Mouse (Mus musculus): ENCODE measurements around the gene Cep83. TPM values are rescaled to one million over a fixed set of nuclear protein-coding genes. Genes with fewer than 3 reads are reported as not detected.

Cep83 gene
- polyA plus RNA-seq, 1 experiment from 2014 or later, result 17.3 TPM

- in situ Hi-C loops (cut with MboI; ENCODE audit: low pct_unique_long_range_greater_than_20kb), result no loop called here
- no peak for TF ChIP-seq CTCF (IDR thresholded peaks at IDR 0.05)
- POLR2A ChIA-PET, result interaction anchor here (0.6 kb wide), 1 partner anchor 27 kb away, joined by 4 read pairs; no protein-coding TSS in a partner anchor
- CTCF ChIA-PET, result no interaction called here
- no peaks in the 10 kb centered on the region for H3K27me3 ChIP-seq
- DNase-seq (ENCODE audit: low read depth, low spot score) (no peak), ATAC-seq (no peak)
These were observed 89.1 kb downstream of the Cep83 start for GRCm38 (mm10) chr10:94777576-94777975.

- DNase-seq (ENCODE audit: low read depth, low spot score) (no peak), ATAC-seq (no peak)
- no peaks in the 10 kb centered on the region for H3K27me3 ChIP-seq
- CTCF ChIA-PET, result no interaction called here
- in situ Hi-C loops (cut with MboI; ENCODE audit: low pct_unique_long_range_greater_than_20kb), result no loop called here
- no peak for TF ChIP-seq CTCF (IDR thresholded peaks at IDR 0.05)
- POLR2A ChIA-PET, result no interaction called here
These were observed 90.9 kb downstream of the Cep83 start for GRCm38 (mm10) chr10:94779319-94779718.

GRCm38 (mm10) chr10:94780618-94781262 is 92.3 kb downstream of the Cep83 start:
- in situ Hi-C loops (cut with MboI; ENCODE audit: low pct_unique_long_range_greater_than_20kb), result no loop called here
- no peaks in the 10 kb centered on the region for H3K27me3 ChIP-seq
- ChIA-PET CTCF (interaction anchor here (1.1 kb wide), 1 partner anchor 9 kb away, joined by 3 read pairs; no protein-coding TSS in a partner anchor), POLR2A (interaction anchor here (0.7 kb wide), 1 partner anchor 137 kb away, joined by 3 read pairs; no protein-coding TSS in a partner anchor)
- no peak for TF ChIP-seq CTCF (IDR thresholded peaks at IDR 0.05)
- ATAC-seq, result no peak
- DNase-seq (ENCODE audit: low read depth, low spot score), result no peak

GRCm38 (mm10) chr10:94789205-94789604 is 100.8 kb downstream of the Cep83 start:
- no peak for ATAC-seq
- TF ChIP-seq CTCF (IDR thresholded peaks at IDR 0.05), result no peak
- POLR2A ChIA-PET, result no interaction called here
- peak; percentile 15 for DNase-seq (ENCODE audit: low read depth, low spot score)
- in situ Hi-C loops (cut with MboI; ENCODE audit: low pct_unique_long_range_greater_than_20kb), result no loop called here
- no peaks in the 10 kb centered on the region for H3K27me3 ChIP-seq
- CTCF ChIA-PET, result interaction anchor here (0.9 to 1.5 kb wide), 2 partner anchors 15 to 19 kb away, joined by 3 to 5 read pairs; no protein-coding TSS in a partner anchor

GRCm38 (mm10) chr10:94793914-94794313 is 105.5 kb downstream of the Cep83 start:
- in situ Hi-C loops (cut with MboI; ENCODE audit: low pct_unique_long_range_greater_than_20kb), result no loop called here

GRCm38 (mm10) chr10:94794666-94795244 is 106.3 kb downstream of the Cep83 start:
- no peaks in the 10 kb centered on the region for H3K27me3 ChIP-seq
- CTCF ChIA-PET, result no interaction called here
- POLR2A ChIA-PET, result no interaction called here

More at GRCm38 (mm10) chr10:94793914-94794313, 105.5 kb downstream of the Cep83 start:
- no peaks in the 10 kb centered on the region for H3K27me3 ChIP-seq
- POLR2A ChIA-PET, result no interaction called here
- CTCF ChIA-PET, result no interaction called here
- no peak for TF ChIP-seq CTCF (IDR thresholded peaks at IDR 0.05)
- DNase-seq (ENCODE audit: low read depth, low spot score), result no peak
- ATAC-seq, result no peak

GRCm38 (mm10) chr10:94798128-94798527 is 109.7 kb downstream of the Cep83 start:
- in situ Hi-C loops (cut with MboI; ENCODE audit: low pct_unique_long_range_greater_than_20kb), result no loop called here
- no peaks in the 10 kb centered on the region for H3K27me3 ChIP-seq
- ATAC-seq (no peak), DNase-seq (ENCODE audit: low read depth, low spot score) (no peak)
- no peak for TF ChIP-seq CTCF (IDR thresholded peaks at IDR 0.05)
- POLR2A ChIA-PET, result no interaction called here
- CTCF ChIA-PET, result no interaction called here

More at GRCm38 (mm10) chr10:94794666-94795244, 106.3 kb downstream of the Cep83 start:
- TF ChIP-seq CTCF (IDR thresholded peaks at IDR 0.05), result no peak
- ATAC-seq (no peak), DNase-seq (ENCODE audit: low read depth, low spot score) (no peak)
- in situ Hi-C loops (cut with MboI; ENCODE audit: low pct_unique_long_range_greater_than_20kb), result no loop called here

- POLR2A ChIA-PET, result no interaction called here
- CTCF ChIA-PET, result no interaction called here
- in situ Hi-C loops (cut with MboI; ENCODE audit: low pct_unique_long_range_greater_than_20kb), result no loop called here
- ATAC-seq, result no peak
- no peak for DNase-seq (ENCODE audit: low read depth, low spot score)
- H3K27me3 ChIP-seq, result no peaks in the 10 kb centered on the region
- no peak for TF ChIP-seq CTCF (IDR thresholded peaks at IDR 0.05)
These were observed 111.2 kb downstream of the Cep83 start for GRCm38 (mm10) chr10:94799485-94800239.

GRCm38 (mm10) chr10:94800677-94801354 is 112.4 kb downstream of the Cep83 start:
- in situ Hi-C loops (cut with MboI; ENCODE audit: low pct_unique_long_range_greater_than_20kb), result no loop called here
- DNase-seq (ENCODE audit: low read depth, low spot score) (no peak), ATAC-seq (no peak)
- TF ChIP-seq CTCF (IDR thresholded peaks at IDR 0.05), result no peak
- POLR2A ChIA-PET, result no interaction called here
- CTCF ChIA-PET, result no interaction called here
- H3K27me3 ChIP-seq, result no peaks in the 10 kb centered on the region

GRCm38 (mm10) chr10:94804029-94804908 is 115.8 kb downstream of the Cep83 start:
- no peaks in the 10 kb centered on the region for H3K27me3 ChIP-seq
- CTCF ChIA-PET, result interaction anchor here (0.6 to 1.2 kb wide), 2 partner anchors 15 to 16 kb away, joined by 3 read pairs; no protein-coding TSS in a partner anchor
- ATAC-seq (no peak), DNase-seq (ENCODE audit: low read depth, low spot score) (no peak)
- in situ Hi-C loops (cut with MboI; ENCODE audit: low pct_unique_long_range_greater_than_20kb), result no loop called here
- no peak for TF ChIP-seq CTCF (IDR thresholded peaks at IDR 0.05)
- POLR2A ChIA-PET, result interaction anchor here (0.6 kb wide), 1 partner anchor 26 kb away, joined by 4 read pairs; no protein-coding TSS in a partner anchor
